Mouse (Mus musculus) forelimb bud, embryonic 11.5 days (tissue): ENCODE data around the gene Sft2d1.
"Not testable (repeated sequence)": the region's sequence is repeated elsewhere in the genome, so short reads cannot be mapped to it uniquely, and the experiment has no call there.

Experiments
- DNase-seq: peaks from one replicate; pipeline ENCODE4 v3.0.0-alpha.2; 2012; ENCODE audit warnings: low read depth, low spot score

Gene Sft2d1

GRCm38 (mm10) chr17:8302772-8303438 lies 8.0 kb upstream of the Sft2d1 start:
- no peak for DNase-seq

- no peak for DNase-seq
These were observed 7.2 kb upstream of the Sft2d1 start for GRCm38 (mm10) chr17:8303671-8304070.

- DNase-seq = no peak
These were observed 5.1 kb upstream of the Sft2d1 start for GRCm38 (mm10) chr17:8305801-8306200.

GRCm38 (mm10) chr17:8311751-8312150 lies 849 bp downstream of the Sft2d1 start:
- no peak for DNase-seq

- no peak for DNase-seq
These were observed 3.1 kb downstream of the Sft2d1 start for GRCm38 (mm10) chr17:8313976-8314375.

- no peak for DNase-seq
These were observed 5.3 kb downstream of the Sft2d1 start for GRCm38 (mm10) chr17:8316251-8316650.

- not testable (repeated sequence) for DNase-seq
These were observed 16.0 kb downstream of the Sft2d1 start for GRCm38 (mm10) chr17:8326877-8327276.

GRCm38 (mm10) chr17:8328511-8329174 lies 17.7 kb downstream of the Sft2d1 start:
- DNase-seq = no peak

- no peak for DNase-seq
These were observed 19.7 kb downstream of the Sft2d1 start for GRCm38 (mm10) chr17:8330602-8331001.

GRCm38 (mm10) chr17:8337159-8337558 lies 26.3 kb downstream of the Sft2d1 start, which contains the start of gene Prr18:
Gene Prr18 (plus strand): TSS chr17:8337459.
- not testable (repeated sequence) for DNase-seq

- DNase-seq = no peak
These were observed 28.9 kb downstream of the Sft2d1 start for GRCm38 (mm10) chr17:8339666-8340374.

- no peak for DNase-seq
These were observed 29.8 kb downstream of the Sft2d1 start for GRCm38 (mm10) chr17:8340407-8341359.

GRCm38 (mm10) chr17:8341360-8341963 lies 30.6 kb downstream of the Sft2d1 start:
- no peak for DNase-seq

- DNase-seq = no peak
These were observed 31.8 kb downstream of the Sft2d1 start for GRCm38 (mm10) chr17:8342706-8343105.

- no peak for DNase-seq
These were observed 32.5 kb downstream of the Sft2d1 start for GRCm38 (mm10) chr17:8343416-8343815.

- DNase-seq = no peak
These were observed 36.9 kb downstream of the Sft2d1 start for GRCm38 (mm10) chr17:8347765-8348285.

- no peak for DNase-seq
These were observed 38.0 kb downstream of the Sft2d1 start for GRCm38 (mm10) chr17:8348941-8349340.

- DNase-seq = no peak
These were observed 40.2 kb downstream of the Sft2d1 start for GRCm38 (mm10) chr17:8351088-8351487.

- DNase-seq = no peak
These were observed 44.8 kb downstream of the Sft2d1 start, which contains the start of gene T2 for GRCm38 (mm10) chr17:8355692-8356091. Gene T2 (plus strand): TSS chr17:8355992.

GRCm38 (mm10) chr17:8357498-8357897 lies 46.6 kb downstream of the Sft2d1 start:
- no peak for DNase-seq

GRCm38 (mm10) chr17:8360876-8361275 lies 50.0 kb downstream of the Sft2d1 start:
- DNase-seq = no peak
